Mouse (Mus musculus): Measurements from ENCODE around the gene Slc5a4b. TPM values are rescaled to one million over a fixed set of nuclear protein-coding genes. Genes with fewer than 3 reads are reported as not detected.

The Slc5a4b gene
- not detected for total RNA-seq (2023)

GRCm38 (mm10) chr10:76110861-76111260 is at the start of gene Slc5a4b:
Gene Slc5a4b (minus strand): TSS chr10:76110961.

GRCm38 (mm10) chr10:76147278-76147677 is 36.5 kb upstream of the Slc5a4b start, which contains the start of gene Slc5a4a:
Gene Slc5a4a (plus strand): TSS chr10:76147451.

GRCm38 (mm10) chr10:76032402-76033118 is 78.2 kb downstream of the Slc5a4b start, which contains the start of gene Zfp280b:
Gene Zfp280b (plus strand): TSS chr10:76032650.

Other genes with a start within 250 kb of the Slc5a4b start
- gene Derl3, start 217.5 kb downstream of the Slc5a4b start, total RNA-seq (2023) = 1 to 10 TPM in 1 of 2 experiments, under 1 TPM in 1; 0.60 to 3.3 TPM
- 10 to 100 TPM; 32.6 to 36.4 TPM for gene Smarcb1, start 189.3 kb downstream of the Slc5a4b start, total RNA-seq (2023)
- gene Chchd10, start 177.8 kb downstream of the Slc5a4b start, total RNA-seq (2023) = 10 to 100 TPM in 1 of 2 experiments, 1 to 10 TPM in 1; 6.7 to 10.1 TPM
- under 1 TPM in 1 of 2 experiments, not detected in 1; 0.60 TPM for gene Mmp11, start 174.5 kb downstream of the Slc5a4b start, total RNA-seq (2023)
- gene Gm867, start 170.3 kb downstream of the Slc5a4b start, total RNA-seq (2023) = under 1 TPM in 1 of 2 experiments, not detected in 1; 0.53 TPM
- gene Vpreb3, start 167.9 kb downstream of the Slc5a4b start, total RNA-seq (2023) = 10 to 100 TPM in 1 of 2 experiments, 1 to 10 TPM in 1; 5.8 to 12.6 TPM
- gene Gm5134, start 156.4 kb downstream of the Slc5a4b start, total RNA-seq (2023) = under 1 TPM in 1 of 2 experiments, not detected in 1; 0.18 TPM
- gene Zfp280b, start 78.3 kb downstream of the Slc5a4b start, total RNA-seq (2023) = 1 to 10 TPM; 4.6 to 5.2 TPM
- gene Slc5a4a, start 36.5 kb upstream of the Slc5a4b start, total RNA-seq (2023) = not detected
- 1 to 10 TPM in 1 of 2 experiments, under 1 TPM in 1; 0.40 to 1.8 TPM for gene Prmt2, start 126.9 kb upstream of the Slc5a4b start, total RNA-seq (2023)
- not detected for gene S100b, start 142.9 kb upstream of the Slc5a4b start, total RNA-seq (2023)
- 1 to 10 TPM; 6.9 to 7.7 TPM for gene Dip2a, start 234.3 kb upstream of the Slc5a4b start, total RNA-seq (2023)